Mouse (Mus musculus) erythroblast, adult 5-6 weeks (primary cell): ENCODE data around the gene Timm13. TPM values are rescaled to one million over a fixed set of nuclear protein-coding genes. Genes with fewer than 3 reads are reported as not detected.
A peak's percentile ranks its signal among the peaks of the same experiment; 100 is the strongest.

ENCODE experiments used
- ATAC-seq: replicated peaks from 2 replicates; pipeline ENCODE4 v1.8.0; 2016; ENCODE audit warnings: moderate number of reproducible peaks, mild to moderate bottlenecking, moderate TSS enrichment, inconsistent platforms; ENCODE audit not compliant: poor library complexity, low FRiP score, severe bottlenecking
- total RNA-seq, 2 experiments: library from RNA; stranded (forward) in 1 of 2; stranded (reverse) in 1 of 2; fragments of 150-400 nt in 1 of 2; fragments of 200-764, 138-1000 nt in 1 of 2; gene quantifications; 2 replicates each; pipeline versions ENCODE4 v1.2.3 to v1.2.4; 2015 to 2017; ENCODE audit warnings: low replicate concordance in 2 of 2

Timm13 gene
- total RNA-seq, 2 experiments from 2014 or later: 12.1 to 14.1 TPM

DNA sequence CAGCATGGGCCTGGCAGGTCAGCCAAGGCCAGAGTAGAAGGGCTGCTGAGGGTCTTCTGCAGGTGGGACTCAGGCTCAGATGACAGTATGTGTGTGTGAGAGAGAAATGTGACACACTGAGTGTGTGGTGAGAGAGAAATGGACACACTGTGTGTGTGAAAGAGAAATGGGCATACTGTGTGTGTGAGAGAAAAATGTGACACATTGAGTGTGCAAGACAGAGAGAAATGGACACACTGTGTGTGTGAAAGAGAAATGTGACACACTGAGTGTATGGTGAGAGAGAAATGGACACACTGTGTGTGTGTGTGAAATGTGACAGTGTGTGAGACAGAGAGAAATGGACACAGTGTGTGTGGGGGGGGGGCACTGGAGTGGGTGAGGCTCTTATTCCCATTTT lies 11.1 kb upstream of the Timm13 start:
- ATAC-seq: no peak

GRCm38 (mm10) chr10:80911354-80911753 lies 10.6 kb upstream of the Timm13 start:
- no peak for ATAC-seq

DNA sequence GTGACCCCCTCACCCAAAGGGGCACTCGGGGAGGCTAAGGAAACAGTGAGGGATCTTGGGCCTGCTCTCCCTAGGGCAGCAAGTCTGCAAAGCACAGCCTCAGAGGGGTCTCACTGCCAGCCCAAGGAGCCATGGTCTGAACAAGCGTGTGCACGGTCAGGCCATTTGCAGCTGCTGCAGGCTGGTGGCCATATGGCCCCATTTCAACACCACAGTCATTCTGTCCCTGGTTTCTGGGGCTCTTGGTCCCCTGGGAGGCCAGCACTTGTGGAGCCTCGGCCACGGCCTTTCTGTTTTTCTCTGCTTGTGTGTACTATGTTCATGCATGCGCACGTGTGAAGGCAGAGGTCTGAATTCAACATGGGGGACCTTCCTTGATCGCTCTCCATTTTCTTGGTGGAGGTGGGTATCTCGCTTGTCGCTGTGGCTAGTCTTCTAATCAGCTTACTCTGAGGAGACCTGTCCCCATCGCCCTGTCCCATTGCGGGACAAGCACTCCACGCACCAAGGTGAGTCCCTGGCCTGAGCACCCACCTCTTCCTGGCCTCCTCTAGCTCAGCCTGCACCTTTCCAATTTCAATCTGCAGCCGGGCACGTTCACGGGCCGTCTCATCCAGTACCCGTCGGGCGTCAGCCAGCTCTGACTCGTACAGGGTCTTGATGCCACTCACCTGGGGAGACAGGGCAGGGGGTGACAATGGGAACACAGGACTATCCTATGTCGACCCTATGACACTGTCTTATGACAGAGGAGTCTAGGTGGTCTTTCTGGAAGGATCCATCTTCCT lies 8.8 kb upstream of the Timm13 start:
- no peak for ATAC-seq

DNA sequence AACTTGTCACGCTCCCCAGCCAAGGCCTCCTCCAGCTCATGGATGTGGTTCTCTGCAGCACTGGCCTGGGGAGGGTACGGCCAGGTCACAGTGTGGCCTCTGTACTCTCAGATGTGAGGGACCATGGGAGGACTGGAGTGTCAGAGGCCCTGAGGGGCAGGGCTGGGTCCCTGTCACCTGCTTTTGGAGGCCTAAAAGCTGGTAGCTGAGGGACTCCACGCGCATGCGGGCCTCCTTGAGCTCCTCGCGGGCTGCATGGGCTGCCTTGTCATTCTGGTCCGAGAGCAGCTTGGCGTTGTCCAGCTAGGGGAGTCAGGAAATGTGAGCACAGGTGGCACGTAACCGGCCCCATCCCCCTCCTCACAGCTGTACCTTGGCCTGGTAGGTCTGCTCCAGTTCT lies 3.9 kb upstream of the Timm13 start:
- ATAC-seq: no peak

GRCm38 (mm10) chr10:80904004-80904693 lies 3.4 kb upstream of the Timm13 start:
- no peak for ATAC-seq

DNA sequence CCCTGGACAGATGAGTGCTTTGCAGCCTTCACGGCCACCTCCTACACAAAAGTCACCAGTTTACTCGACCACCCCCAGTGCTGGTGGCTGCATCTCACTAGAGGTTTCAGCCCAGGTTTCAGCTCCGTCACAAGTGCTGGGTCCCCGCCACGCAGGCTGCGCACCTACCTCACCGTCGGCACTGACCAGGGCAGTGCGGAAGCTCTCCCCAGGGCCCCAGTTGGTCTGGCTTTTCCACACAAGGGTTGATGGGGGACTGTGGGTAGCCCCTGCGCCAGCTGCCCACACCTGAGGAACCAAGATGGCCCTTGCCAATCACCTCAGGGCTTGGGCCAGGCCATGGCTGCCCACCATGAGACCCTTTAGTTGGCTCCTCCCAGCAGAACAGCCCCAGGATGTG lies 2.5 kb upstream of the Timm13 start:
- ATAC-seq: no peak

DNA sequence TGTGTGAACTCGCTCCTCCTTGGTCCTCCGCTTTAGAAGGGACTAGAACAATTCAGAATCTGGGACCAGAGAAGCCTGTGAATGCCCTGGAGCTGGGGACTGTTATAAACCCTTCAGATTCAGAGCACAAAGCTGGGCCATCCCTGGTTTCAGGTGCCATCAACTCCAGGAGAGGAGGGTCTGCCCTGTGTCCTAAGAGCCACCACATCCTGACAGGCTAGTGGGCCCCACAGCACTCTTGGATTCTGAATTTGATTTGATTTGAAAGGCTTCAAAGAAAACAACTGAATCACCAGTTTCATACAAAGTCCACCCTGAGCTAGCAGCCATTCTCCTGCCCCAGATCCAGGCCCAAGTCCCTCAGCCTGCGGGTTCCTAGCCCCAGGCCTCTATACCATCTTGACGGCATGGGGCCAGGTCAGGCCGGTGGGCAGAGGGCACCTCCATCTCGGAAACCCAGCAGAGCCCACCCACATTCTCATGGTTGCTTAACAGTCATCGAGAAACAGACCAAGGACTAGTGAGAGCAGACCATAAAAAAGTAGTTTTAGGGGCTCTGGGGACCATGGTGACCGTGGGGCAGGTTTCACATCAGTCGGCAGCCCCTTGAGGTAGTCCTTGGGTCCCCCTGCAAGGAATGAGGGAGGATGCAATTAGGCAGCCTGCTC lies 1.6 kb upstream of the Timm13 start:
- no peak for ATAC-seq

GRCm38 (mm10) chr10:80901409-80902272 lies 872 bp upstream of the Timm13 start:
- no peak for ATAC-seq

- ATAC-seq: peak; percentile 5
Measured at GRCm38 (mm10) chr10:80899591-80900317, 1.0 kb downstream of the Timm13 start.

GRCm38 (mm10) chr10:80899074-80899473 lies 1.7 kb downstream of the Timm13 start:
- ATAC-seq: no peak

- no peak for ATAC-seq
Measured at GRCm38 (mm10) chr10:80897861-80898510, 2.8 kb downstream of the Timm13 start.

DNA sequence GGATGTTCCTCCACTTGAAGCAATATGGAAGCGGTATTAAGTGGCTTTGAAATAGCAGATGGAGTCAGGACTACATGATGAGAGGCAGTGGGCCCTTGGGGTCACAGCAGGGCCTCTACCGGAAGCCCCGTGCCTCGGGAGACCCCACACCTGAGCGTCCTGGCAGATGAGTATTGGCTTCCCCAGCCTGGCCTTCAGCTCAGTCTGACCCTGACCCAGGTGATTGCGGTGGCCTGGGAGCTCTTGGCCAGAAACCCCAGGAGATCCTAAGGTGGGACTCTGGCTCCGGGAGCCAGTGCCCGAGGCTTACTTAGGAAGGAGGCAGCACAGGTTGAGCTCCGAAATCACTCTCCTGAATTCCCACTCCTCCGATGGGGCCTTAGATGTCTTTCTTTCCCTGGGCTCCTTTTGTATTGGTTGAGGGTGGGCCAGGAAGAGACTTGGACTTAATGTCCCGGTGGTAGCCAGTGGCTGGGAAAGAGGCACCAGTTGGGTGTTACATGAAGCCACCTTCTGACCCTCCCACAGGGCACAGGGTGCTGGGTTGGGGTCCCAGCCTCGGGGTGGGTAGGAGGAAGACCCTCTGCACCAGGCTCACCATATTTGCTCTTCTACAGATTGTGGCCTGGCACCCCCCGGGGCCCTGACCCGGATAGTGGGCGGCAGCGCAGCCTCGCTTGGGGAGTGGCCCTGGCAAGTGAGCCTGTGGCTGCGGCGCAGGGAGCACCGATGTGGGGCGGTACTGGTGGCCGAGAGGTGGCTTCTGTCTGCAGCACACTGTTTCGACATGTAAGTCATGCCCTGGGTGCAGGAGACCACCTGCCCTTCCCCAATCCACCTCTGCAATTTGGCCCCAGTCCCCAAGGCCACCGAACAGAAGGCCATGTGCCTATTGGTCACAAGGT lies 3.9 kb downstream of the Timm13 start:
- no peak for ATAC-seq

DNA sequence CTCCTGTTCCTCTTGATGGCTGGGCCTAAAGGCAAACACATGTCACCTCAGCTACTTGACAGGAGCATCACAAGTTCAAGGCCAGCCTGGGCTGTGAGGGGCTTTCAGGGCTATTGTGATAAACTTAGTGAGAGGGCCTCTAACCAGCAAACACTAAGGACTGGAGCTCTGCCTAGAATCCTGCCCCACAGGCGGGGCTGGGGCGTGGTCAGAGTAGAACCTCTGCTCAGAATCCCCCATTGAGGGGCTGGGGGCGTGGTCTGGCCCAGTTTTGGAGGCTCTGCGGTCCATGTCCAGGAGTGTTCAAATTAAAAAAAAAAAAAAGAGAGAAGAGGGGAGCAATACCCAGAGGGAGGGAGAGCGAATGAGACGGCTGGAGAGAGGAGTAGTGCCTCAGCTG lies 5.1 kb downstream of the Timm13 start:
- no peak for ATAC-seq

DNA sequence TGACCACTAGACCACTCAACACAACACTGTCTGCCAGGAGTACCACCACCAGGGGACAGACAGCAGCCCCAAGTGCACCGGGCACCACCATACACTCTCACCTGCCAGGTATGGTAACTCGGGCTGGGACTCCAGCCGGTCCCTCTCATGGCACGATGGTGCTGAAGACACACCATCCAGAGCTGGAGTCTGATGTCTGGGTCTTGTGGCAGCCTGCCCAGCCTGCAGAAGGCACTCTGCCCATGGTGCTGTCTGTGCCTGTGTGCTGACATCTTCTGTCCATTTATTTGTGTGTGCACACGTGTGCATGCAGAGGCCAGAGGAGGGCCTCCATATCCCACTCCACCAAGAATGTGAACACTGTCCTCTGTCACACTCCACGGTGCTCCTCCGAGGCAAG lies 5.7 kb downstream of the Timm13 start:
- ATAC-seq: no peak

DNA sequence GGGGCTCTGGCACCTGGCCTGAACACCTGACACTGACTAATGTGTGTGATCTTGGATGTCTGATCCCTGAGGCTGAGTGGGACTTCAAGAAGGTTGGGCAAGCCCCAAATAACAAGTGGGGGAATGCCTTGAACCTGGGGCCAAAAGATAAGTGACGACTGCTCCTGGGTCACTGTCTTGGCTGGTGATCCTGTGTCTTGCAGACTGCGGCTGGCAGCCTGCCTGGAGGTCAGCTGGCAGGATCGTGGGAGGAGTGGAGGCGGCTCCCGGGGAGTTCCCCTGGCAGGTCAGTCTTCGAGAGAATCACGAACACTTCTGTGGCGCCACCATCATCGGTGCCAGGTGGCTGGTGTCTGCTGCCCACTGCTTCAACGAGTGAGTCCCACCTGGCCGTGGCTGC lies 13.6 kb downstream of the Timm13 start:
- peak; percentile 41; the same call in 1 of the 2 replicates for ATAC-seq

- peak; percentile 53 for ATAC-seq
Measured at GRCm38 (mm10) chr10:80881301-80881700, 19.5 kb downstream of the Timm13 start.

- no peak for ATAC-seq
Measured at GRCm38 (mm10) chr10:80880901-80881300, 19.9 kb downstream of the Timm13 start.

GRCm38 (mm10) chr10:80880131-80880641 lies 20.6 kb downstream of the Timm13 start:
- peak; percentile 72 for ATAC-seq
